Mouse (Mus musculus) midbrain, embryonic 13.5 days (tissue): ENCODE data around the gene Stk11ip. TPM values are rescaled to one million over a fixed set of nuclear protein-coding genes. Genes with fewer than 3 reads are reported as not detected.

Experiments used
- ATAC-seq: fragments of 200-750 bp; cut with Nextera tagmentation; 2 replicates; pipeline ENCODE4 v1.8.0; 2017; ENCODE audit warnings: mild to moderate bottlenecking, moderate TSS enrichment, moderate library complexity
- H3K27ac ChIP-seq: fragments of 300-500 bp; sonication (generic); 2 replicates; pipeline ENCODE4 v1.5.1; 2015; ENCODE audit warnings: inconsistent platforms, mild to moderate bottlenecking, moderate library complexity
- H3K27me3 ChIP-seq: fragments of 300-500 bp; sonication (generic); 2 replicates; pipeline ENCODE4 v1.6.1; 2015; ENCODE audit warnings: mild to moderate bottlenecking, inconsistent platforms
- H3K36me3 ChIP-seq: fragments of 300-500 bp; sonication (generic); 2 replicates; pipeline ENCODE4 v1.6.1; 2015; ENCODE audit warnings: mild to moderate bottlenecking, inconsistent platforms
- H3K4me1 ChIP-seq: fragments of 300-500 bp; sonication (generic); replicated peaks from 2 replicates; pipeline ENCODE4 v1.6.1; 2015; ENCODE audit warnings: inconsistent platforms
- H3K4me2 ChIP-seq: fragments of 300-500 bp; sonication (generic); replicated peaks from 2 replicates; pipeline ENCODE4 v1.6.1; 2015; ENCODE audit warnings: moderate library complexity, mild to moderate bottlenecking, inconsistent platforms
- H3K4me3 ChIP-seq: fragments of 300-500 bp; sonication (generic); replicated peaks from 2 replicates; pipeline ENCODE4 v1.5.1; 2015; ENCODE audit warnings: mild to moderate bottlenecking, inconsistent platforms
- H3K9ac ChIP-seq: fragments of 300-500 bp; sonication (generic); replicated peaks from 2 replicates; pipeline ENCODE4 v1.6.1; 2015; ENCODE audit warnings: mild to moderate bottlenecking, inconsistent platforms
- H3K9me3 ChIP-seq: fragments of 300-500 bp; sonication (generic); 2 replicates; pipeline ENCODE4 v1.6.1; 2016; ENCODE audit warnings: mild to moderate bottlenecking, inconsistent platforms
- WGBS: fragments of 180-500 bp; shearing (Covaris S2); methylation state at CpG from one replicate; pipeline ENCODE4 v1.1.7; 2015; 5-methylcytosine and 5-hydroxymethylcytosine counted together
- polyA plus RNA-seq: library from polyadenylated mRNA; unstranded; fragments of >200 nt; fragmentation: Nextera tagmentation; extraction: Ambion mirVana; gene quantifications from 2 replicates; pipeline ENCODE4 v1.2.1, GENCODE M21; 2015

Gene Stk11ip
- 20.0 and 23.6 TPM in 2 replicates for polyA plus RNA-seq

DNA sequence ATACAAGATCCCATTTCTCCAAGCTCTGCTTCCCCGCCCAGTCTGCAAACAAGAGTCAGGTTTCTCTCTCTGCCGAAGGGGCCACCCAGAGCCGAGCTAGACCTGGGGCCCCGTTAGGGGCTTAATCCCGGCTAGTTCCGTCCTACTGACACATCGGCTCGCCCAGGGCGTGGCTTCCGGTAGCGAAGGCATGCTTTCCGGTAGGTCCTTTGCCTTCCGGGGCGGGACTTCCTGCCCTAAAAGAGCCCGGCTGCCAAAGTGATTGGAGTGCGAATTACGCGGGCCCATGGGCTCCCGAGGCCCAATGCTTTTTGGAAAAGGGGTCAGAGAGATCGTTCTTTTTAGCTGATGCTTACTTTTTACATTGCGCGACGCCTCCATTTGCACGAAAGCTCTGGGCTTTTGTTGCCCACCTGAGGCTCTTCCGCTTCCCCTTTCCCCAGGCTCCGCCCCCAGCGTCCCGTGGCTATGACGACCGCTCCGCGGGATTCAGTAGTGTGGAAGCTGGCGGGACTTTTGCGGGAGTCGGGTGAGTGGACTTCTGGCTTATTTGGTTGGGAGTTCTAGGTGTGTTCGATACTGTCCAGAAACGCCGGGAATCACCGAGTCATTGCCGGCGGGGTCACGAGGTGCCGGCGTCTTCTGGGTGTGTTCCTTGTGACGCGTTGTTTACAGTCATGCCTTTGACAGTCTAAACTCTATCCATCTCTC is at the start of gene Stk11ip:
Stk11ip (plus strand) TSS at position 209 of the 711 bp plus-strand sequence.
- H3K4me2 ChIP-seq = peak within 1 kb of the TSS; percentile 77
- WGBS = under 1% methylated on average over 46 of the region's 46 CpGs
- H3K27ac ChIP-seq = peak within 1 kb of the TSS; percentile 90
- peak within 1 kb of the TSS; percentile 58 for H3K9ac ChIP-seq
- H3K4me1 ChIP-seq = peaks cover 12% of the 10 kb centered on the region
- H3K27me3 ChIP-seq = no peaks in the 10 kb centered on the region
- ATAC-seq = peak; percentile 98
- H3K9me3 ChIP-seq = no peaks in the 10 kb centered on the region
- peak within 1 kb of the TSS; percentile 70 for H3K4me3 ChIP-seq
- H3K36me3 ChIP-seq = peaks cover 15% of the 10 kb centered on the region

DNA sequence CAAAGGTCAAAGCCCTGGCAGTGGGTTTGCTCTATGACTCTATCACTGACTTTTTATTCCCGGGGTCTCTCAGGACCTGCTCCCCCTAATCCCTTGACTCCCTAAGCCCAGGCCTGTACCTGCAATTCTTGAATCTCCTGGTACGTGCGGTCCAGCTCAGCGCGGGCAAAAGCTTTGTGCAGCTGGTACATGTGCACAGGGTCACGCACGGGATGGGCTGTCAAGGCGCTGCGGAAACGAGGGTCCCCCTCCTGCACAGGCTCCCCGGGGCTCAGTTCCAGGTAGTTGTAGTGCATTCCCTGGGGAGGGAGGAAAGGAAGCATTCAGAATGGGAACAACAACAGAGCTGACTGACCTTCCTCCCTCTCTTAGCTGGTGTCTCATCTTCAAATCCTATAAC is 44.9 kb upstream of the Stk11ip start:
- H3K4me2 ChIP-seq = peak overlapping the region; percentile 88; the same call in 1 of the 2 replicates
- peaks cover 40% of the 10 kb centered on the region for H3K4me1 ChIP-seq
- H3K27ac ChIP-seq = no peak overlapping the region
- peak overlapping the region; percentile 93; the same call in 1 of the 2 replicates for H3K9ac ChIP-seq
- peaks cover 51% of the 10 kb centered on the region for H3K36me3 ChIP-seq
- 90% methylated on average over 11 of the region's 11 CpGs for WGBS
- ATAC-seq = no peak
- H3K27me3 ChIP-seq = peaks cover 6% of the 10 kb centered on the region; the same call in 1 of the 2 replicates
- H3K4me3 ChIP-seq = no peak overlapping the region; the same call in 1 of the 2 replicates
- H3K9me3 ChIP-seq = no peaks in the 10 kb centered on the region

DNA sequence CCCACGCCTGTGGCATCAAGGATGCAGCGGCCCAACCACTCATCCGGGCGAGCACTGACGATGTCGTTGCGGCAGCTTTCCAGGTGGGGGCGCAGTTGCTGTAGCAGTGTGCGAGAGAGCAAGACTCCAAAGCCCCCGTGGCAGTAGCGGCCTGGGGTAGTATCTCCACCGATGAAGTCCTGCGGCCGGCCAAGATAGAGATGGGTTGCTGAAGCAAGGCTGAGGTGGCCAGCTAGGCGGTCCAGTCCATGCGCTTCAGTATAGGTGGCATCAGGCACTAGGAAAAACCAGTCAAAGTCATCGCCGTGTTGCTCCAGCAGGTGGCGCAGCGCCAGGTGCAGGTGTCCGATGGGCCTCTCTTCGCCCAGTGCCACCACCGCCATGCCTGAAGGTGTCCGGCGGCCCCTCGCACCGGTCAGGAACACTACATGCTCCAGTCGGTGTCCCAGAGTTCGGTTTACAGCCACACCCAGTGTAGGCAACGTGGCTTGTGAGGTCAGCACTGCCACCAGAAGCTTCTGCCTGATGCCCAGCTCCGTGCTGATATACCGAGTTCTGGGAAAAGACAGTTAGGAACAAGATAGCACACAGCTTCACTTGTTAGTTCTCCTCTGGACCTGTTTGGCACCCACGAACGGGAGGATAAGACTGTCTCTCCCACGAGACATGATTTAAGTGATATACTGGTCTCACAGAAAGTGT is 43.9 kb upstream of the Stk11ip start:
- Histone ChIP-seq H3K4me1 (peaks cover 48% of the 10 kb centered on the region), H3K4me3 (peak overlapping the region; percentile 85), H3K36me3 (peaks cover 46% of the 10 kb centered on the region), H3K9me3 (no peaks in the 10 kb centered on the region), H3K27ac (no peak overlapping the region), H3K4me2 (peak overlapping the region; percentile 88), H3K27me3 (peaks cover 14% of the 10 kb centered on the region), H3K9ac (peak overlapping the region; percentile 93)
- 12% methylated on average over 35 of the region's 35 CpGs for WGBS
- ATAC-seq = peak; percentile 7

DNA sequence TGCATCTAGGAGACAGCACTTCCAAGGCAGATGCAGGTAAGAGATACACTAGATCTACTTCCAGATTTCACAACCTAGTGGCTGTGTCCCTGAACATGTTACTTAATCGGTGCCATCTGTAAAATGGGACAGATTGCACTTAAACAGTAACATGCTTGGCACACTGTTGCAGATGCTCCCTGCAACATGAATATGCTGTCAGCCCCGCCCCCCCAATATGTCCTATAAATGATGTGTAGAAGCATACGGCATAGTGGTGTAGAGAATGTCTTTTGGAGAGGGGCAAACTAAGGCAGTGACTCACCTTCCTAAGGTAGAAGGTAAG is 43.4 kb upstream of the Stk11ip start:
- no peak for ATAC-seq
- Histone ChIP-seq H3K4me2 (peak overlapping the region; percentile 88), H3K9me3 (no peaks in the 10 kb centered on the region), H3K9ac (peak overlapping the region; percentile 93), H3K27ac (no peak overlapping the region), H3K4me3 (peak overlapping the region; percentile 85), H3K27me3 (peaks cover 19% of the 10 kb centered on the region), H3K36me3 (peaks cover 46% of the 10 kb centered on the region), H3K4me1 (peaks cover 54% of the 10 kb centered on the region)
- 48% methylated on average over 3 of the region's 3 CpGs for WGBS

DNA sequence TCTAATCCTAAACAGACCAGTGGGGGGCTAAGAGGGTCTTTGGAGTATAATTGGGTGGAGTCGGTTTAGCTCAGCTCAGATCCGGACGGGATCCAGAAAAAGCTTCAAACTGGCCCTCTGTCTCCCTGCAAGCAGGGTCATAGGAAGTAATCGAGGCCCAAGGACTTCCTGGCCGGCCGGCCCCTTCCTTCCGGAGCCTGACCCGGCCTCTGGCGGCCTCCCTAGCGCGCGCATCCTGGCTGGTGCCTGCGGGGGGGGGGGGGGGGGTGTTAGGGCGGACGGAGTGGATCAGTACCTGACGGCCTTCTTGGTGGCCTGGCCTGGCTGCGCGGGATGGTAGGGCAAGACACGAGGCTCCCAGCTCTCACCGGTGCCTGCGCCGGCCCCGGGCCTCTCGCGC is 42.8 kb upstream of the Stk11ip start:
- peaks cover 59% of the 10 kb centered on the region for H3K4me1 ChIP-seq
- no peak for ATAC-seq
- 0% methylated on average over 13 of the region's 25 CpGs for WGBS
- H3K27me3 ChIP-seq = peaks cover 24% of the 10 kb centered on the region
- peak overlapping the region; percentile 88 for H3K4me2 ChIP-seq
- H3K9me3 ChIP-seq = no peaks in the 10 kb centered on the region
- H3K4me3 ChIP-seq = peak overlapping the region; percentile 85
- peak overlapping the region; percentile 93 for H3K9ac ChIP-seq
- peak overlapping the region; percentile 90 for H3K27ac ChIP-seq
- H3K36me3 ChIP-seq = peaks cover 46% of the 10 kb centered on the region

DNA sequence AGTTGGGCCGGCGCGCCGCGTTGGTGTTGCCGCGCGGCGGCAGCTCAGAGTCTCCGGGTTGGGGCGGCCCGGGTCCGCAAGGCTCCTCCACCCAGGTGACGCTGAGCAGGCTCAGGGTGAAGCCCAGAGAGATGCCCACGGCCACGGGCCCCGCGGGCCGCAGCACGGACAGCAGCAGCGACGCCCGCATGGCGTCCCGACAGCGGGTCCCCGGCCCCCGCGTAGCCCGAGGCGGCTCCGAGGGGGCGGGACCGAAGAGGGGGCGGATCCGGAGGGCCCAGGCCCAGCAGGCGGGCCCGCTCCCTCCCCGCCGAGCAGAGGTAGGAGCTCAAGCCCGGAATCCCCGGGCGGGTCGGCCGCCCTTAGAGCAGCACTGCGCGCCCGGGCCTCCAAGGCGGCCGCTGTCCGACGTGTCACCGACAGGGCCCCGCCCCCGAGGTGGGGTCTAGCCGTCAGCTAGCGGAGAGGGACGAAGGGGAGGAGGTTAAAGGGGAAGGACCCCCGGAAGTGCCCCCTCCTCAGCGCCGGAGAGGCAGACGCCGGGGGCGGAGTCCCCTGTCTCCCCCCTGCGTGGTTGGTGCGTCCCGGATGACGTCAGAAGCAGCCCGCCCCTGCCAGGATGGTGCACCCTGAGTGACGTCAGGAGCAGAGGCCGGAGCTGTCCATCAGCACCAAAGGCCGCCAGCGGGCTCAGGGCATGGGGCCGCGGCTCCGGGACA is 42.3 kb upstream of the Stk11ip start, which contains the start of the genes Chpf and Tmem198:
Chpf (minus strand) TSS at position 392 of the 719 bp plus-strand sequence.
Tmem198 (plus strand) TSS at position 617 of the 719 bp plus-strand sequence.
- Histone ChIP-seq H3K4me3 (peak within 1 kb of the TSS; percentile 85), H3K4me1 (peaks cover 61% of the 10 kb centered on the region), H3K9me3 (no peaks in the 10 kb centered on the region), H3K27ac (peak within 1 kb of the TSS; percentile 90), H3K4me2 (peak within 1 kb of the TSS; percentile 88), H3K36me3 (peaks cover 44% of the 10 kb centered on the region), H3K9ac (peak within 1 kb of the TSS; percentile 93), H3K27me3 (peaks cover 29% of the 10 kb centered on the region)
- peak; percentile 91 for ATAC-seq
- under 1% methylated on average over 59 of the region's 76 CpGs for WGBS

DNA sequence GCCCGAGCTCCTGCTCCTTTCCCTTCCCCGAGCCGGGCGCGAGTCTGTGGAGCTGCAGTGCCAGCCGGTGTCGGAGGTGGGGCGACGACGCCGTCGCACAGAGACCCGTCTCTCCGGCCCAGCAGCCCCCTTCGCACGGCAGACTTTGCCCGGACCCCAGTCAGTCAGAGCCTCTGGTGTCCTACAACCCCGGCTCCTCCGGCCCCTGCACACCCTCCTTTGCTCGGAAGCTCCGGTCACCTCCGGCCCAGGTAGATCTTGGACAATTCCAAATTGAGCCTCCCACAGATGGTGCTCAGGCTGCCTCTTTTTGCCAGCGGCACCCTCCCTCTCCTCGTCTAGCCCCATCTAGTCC is 41.7 kb upstream of the Stk11ip start:
- Histone ChIP-seq H3K4me3 (peak overlapping the region; percentile 85), H3K27ac (peak overlapping the region; percentile 90), H3K9me3 (no peaks in the 10 kb centered on the region), H3K4me2 (peak overlapping the region; percentile 88), H3K27me3 (peaks cover 34% of the 10 kb centered on the region), H3K4me1 (peaks cover 61% of the 10 kb centered on the region), H3K36me3 (peaks cover 44% of the 10 kb centered on the region), H3K9ac (peak overlapping the region; percentile 93)
- no peak for ATAC-seq
- 1% methylated on average over 24 of the region's 24 CpGs for WGBS

DNA sequence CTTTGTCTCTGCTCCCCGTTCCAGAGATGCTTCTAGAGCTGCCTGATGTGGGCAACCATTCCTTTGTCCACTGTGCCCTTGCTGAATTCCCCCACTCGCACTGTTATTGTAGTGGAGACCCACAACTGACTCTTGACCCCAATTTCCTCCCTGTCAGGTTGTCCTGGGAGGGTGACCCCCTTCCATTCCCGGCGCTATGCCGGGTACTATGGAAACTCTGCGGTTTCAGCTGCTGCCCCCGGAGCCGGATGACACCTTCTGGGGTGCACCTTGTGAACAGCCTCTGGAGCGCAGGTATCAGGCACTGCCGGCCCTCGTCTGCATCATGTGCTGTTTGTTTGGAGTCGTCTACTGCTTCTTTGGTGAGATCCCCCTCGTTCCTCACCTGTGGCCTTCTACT is 41.3 kb upstream of the Stk11ip start:
- 14% methylated on average over 13 of the region's 13 CpGs for WGBS
- Histone ChIP-seq H3K4me1 (peaks cover 61% of the 10 kb centered on the region), H3K27me3 (peaks cover 38% of the 10 kb centered on the region), H3K27ac (peak overlapping the region; percentile 90), H3K4me3 (peak overlapping the region; percentile 85), H3K9ac (peak overlapping the region; percentile 93), H3K9me3 (no peaks in the 10 kb centered on the region), H3K36me3 (peaks cover 44% of the 10 kb centered on the region), H3K4me2 (peak overlapping the region; percentile 88)
- ATAC-seq = no peak

DNA sequence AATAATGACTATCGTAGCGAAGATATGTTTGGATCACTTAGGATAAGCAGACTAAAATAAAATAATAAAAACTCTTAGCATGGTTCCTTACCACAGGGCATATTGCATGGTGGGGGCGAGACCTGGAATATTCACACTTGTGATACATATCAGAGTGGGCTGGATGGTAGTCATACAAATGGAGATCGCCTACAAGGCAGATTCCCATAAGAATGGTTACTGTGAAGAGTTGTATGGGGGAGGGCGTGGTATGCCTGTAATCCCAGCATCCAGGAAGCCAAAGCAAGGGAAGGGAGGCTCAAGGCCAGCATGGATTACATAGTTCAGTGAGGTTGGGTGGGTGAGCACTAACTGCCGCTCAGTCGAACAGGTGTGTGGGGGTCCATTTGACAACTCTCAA is 40.6 kb upstream of the Stk11ip start:
- 87% methylated on average over 7 of the region's 7 CpGs for WGBS
- peaks cover 61% of the 10 kb centered on the region for H3K4me1 ChIP-seq
- H3K9ac ChIP-seq = peak overlapping the region; percentile 93
- H3K9me3 ChIP-seq = no peaks in the 10 kb centered on the region
- no peak for ATAC-seq
- peaks cover 45% of the 10 kb centered on the region for H3K27me3 ChIP-seq
- H3K4me3 ChIP-seq = peak overlapping the region; percentile 85
- peaks cover 44% of the 10 kb centered on the region for H3K36me3 ChIP-seq
- no peak overlapping the region for H3K27ac ChIP-seq
- H3K4me2 ChIP-seq = peak overlapping the region; percentile 88

DNA sequence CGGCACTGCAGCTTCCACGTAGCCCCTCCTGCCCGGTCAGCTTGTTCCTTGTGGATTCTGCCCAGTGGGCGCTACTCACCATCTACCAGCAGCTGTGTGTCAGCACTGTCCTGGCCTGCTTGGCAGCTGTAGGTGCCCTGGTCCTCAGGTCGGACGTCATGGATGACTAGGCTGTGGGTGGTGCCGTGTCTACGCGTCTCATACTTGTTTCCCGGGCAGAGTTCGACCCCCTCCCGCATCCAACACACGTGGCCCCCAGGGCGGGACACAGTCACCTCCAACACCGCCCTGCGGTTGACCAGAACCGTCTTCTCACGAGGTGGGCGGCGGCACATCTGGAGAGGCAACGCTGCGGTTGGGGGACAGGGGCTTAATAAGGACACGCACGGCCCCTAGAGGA is 34.8 kb upstream of the Stk11ip start:
- H3K9ac ChIP-seq = 0 out of 2 replicates have a peak overlapping the region, but pooled peaks have one; percentile 14
- no peak overlapping the region for H3K27ac ChIP-seq
- peaks cover 45% of the 10 kb centered on the region for H3K36me3 ChIP-seq
- peak overlapping the region; percentile 82 for H3K4me2 ChIP-seq
- peak; percentile 9; the same call in 1 of the 2 replicates for ATAC-seq
- H3K4me1 ChIP-seq = peaks cover 39% of the 10 kb centered on the region
- WGBS = 5% methylated on average over 24 of the region's 24 CpGs
- peaks cover 76% of the 10 kb centered on the region for H3K27me3 ChIP-seq
- H3K9me3 ChIP-seq = no peaks in the 10 kb centered on the region
- peak overlapping the region; percentile 49 for H3K4me3 ChIP-seq

DNA sequence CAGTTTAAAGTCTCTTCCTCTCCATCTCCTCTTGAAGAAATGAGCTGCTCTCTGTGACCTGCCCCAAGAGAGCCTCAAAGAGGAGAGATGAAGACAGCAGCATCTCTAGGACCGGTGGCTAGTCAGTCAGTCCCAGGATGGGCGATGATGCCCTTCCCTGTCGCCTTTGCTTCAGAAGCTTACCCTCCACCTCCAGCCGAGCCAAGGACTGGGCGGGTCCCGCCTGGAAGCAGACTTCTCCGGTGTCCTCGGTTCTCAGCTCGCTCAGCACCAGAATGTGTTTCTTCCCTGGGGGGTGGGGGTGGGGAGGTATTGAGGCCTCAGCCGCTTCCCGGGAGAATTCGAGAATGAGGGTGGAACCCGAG is 34.3 kb upstream of the Stk11ip start:
- Histone ChIP-seq H3K27me3 (peaks cover 76% of the 10 kb centered on the region), H3K4me3 (peak overlapping the region; percentile 49), H3K9ac (0 out of 2 replicates have a peak overlapping the region, but pooled peaks have one; percentile 57), H3K4me2 (peak overlapping the region; percentile 82), H3K4me1 (peaks cover 36% of the 10 kb centered on the region), H3K27ac (no peak overlapping the region), H3K36me3 (peaks cover 45% of the 10 kb centered on the region), H3K9me3 (no peaks in the 10 kb centered on the region)
- peak; percentile 22; the same call in 1 of the 2 replicates for ATAC-seq
- 0% methylated on average over 13 of the region's 13 CpGs for WGBS
